Mouse (Mus musculus) ES-CJ7 (cell line): Measurements from ENCODE around the gene Olfr76.
"Not testable (repeated sequence)": the region's sequence is repeated elsewhere in the genome, so short reads cannot be mapped to it uniquely, and the experiment has no call there.

Source experiments
- DNase-seq: peaks from one replicate; pipeline ENCODE4 v3.0.0; 2011; ENCODE audit warnings: low read depth, low spot score

Gene Olfr76

GRCm38 (mm10) chr19:12123103-12123502, at the start of gene Olfr76:
Gene Olfr76 (minus strand): TSS chr19:12123203.
- DNase-seq, result no peak

DNA sequence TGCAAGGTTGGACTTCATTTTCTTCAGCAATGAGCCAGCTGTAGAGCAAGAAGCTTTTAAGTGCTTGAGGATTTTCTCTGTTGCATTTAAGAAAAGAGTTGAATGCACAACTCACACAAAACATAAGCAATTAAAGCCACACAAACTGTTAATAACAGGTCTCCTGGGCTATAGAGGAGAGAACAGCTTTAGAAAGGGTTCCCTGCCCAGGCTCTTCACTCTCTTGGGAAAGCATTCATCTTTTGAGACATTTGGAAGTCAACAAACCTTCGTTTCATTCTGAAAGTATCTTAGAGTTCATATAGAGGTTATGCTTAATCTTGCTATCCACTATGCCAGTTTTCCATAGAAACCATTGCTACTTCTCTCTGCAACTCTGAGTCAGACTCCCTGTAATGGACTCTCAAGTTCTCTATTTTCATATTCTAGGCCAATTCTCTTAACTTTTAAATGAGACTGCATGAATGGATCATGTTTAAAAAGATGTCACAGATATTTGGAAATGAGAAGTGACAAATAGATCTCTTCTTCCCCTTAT, 47.1 kb upstream of the Olfr76 start, which contains the start of gene Olfr1555-ps1:
Gene Olfr1555-ps1, minus strand, starts transcription at position 51 of the 538 bp plus-strand sequence.
- not testable (repeated sequence) for DNase-seq

DNA sequence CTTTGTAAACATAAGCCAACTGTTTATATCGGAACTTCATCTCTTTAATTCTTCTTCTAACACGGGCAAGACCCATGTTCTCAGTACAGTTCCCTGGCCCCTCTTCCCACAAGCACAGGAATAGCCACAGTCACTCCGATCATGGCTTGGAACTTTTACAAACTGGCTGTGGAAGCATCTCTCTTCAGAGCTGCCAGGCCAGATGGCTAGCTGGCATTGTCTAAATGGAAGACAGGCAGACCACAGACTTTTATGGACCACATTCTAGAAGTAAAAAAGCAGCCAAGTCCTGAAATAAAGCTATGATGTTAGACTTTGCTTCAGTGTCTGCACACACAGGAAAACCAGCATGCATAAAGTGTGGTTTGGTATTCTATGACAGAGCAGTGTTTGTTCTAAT, 22.4 kb upstream of the Olfr76 start:
- no peak for DNase-seq

DNA sequence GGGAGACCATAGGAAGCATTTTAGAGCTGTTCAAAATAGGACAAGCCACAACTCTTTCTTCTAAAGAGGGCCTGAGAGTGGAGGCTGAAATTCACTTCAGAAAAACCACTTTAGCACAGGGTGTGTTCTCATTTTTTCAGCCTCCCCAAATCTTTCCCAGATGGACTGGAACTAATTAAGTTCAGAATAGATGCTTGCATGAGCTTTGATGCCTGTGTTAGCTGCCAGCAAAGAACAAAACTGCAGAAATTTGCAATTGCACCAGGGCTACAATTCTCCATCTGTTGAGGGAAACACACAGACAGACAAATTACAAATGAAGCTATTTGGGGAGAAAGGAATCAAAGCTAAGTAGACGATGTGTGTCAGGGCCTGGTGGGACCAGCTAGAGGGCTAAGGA, 20.4 kb upstream of the Olfr76 start:
- no peak for DNase-seq

GRCm38 (mm10) chr19:12134289-12134688, 11.3 kb upstream of the Olfr76 start:
- DNase-seq, result peak; percentile 47

- no peak for DNase-seq
These were observed 6.5 kb downstream of the Olfr76 start for GRCm38 (mm10) chr19:12116464-12116863.

GRCm38 (mm10) chr19:12115797-12116196, 7.2 kb downstream of the Olfr76 start, which contains the start of gene Olfr1428:
Gene Olfr1428 (minus strand): TSS chr19:12115897.
- no peak for DNase-seq

DNA sequence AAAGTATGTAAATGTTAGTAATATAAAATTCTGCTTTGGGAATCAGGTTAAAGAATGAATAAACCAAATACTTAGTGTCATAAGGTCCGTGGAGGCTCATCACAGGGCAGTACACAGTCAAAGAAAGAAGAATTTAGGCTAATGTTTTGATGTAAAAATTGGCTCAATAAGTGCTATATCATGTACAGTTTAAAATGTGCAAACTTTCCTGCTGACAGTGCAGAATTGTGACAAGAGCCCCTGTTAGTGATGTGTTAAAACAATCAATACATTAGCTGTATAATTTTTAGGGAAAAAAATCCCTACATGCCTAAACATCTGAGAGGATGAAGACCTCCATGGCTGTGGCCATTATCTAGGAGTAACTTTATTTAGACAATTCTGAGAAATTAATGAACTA, 9.2 kb downstream of the Olfr76 start:
- DNase-seq, result no peak

DNA sequence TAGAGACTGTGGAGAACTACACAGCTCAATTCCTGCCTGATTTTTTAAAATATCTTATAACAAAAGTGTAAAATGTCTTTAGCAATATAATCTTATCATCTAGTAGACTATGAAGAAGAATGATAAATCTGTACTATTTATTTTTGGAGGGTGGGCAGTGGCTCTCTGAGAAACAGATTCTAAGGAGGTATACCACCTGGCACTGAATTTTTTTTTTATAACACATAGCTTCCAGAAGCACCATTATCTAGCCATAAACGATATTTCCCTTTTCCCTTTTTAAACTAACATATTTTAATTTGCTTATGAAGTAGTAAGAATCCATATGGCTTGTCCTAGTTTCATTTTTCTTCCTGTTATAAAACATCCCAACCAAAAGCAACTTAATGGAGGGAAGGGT, 18.5 kb downstream of the Olfr76 start:
- DNase-seq, result no peak

DNA sequence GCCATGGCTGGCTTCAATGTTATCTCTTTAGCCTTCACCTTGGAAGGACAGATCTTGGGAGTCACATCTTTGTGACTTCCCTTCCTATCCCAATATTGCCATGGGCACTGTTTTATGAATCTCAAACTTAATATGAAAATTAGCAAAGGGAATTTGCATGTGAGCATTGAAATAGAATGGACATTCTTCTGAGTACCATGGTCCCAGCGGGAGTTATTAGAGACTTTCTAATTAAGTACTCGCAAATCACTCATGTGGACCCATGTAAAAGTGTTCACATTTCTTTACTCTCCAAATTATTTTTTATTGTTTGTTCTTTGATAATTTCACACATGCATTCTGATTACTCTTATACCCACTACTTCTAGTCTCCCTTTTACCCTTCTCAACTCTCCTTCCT, 19.8 kb downstream of the Olfr76 start, which contains the start of gene Olfr1427:
Gene Olfr1427, minus strand, starts transcription at position 101 of the 400 bp plus-strand sequence.
- no peak for DNase-seq

DNA sequence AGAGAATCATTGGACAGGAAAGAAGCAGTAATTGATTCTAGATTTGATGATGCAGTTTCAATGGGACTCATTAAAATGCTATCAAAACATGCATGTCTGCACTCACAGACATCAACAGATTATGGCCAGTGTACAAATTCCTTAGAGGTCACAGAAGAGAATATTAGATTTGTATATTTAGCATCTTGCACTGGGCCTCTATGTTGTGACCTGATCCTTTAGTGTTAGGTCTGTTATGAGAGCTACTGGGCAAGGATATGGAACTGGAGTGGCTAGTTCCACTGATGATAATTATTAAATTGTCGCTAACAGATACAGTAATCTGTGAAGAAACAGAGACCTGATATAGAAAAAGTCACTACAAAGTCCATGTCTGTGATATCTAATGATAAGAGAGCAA, 31.1 kb downstream of the Olfr76 start, which contains the start of gene Olfr1426:
Gene Olfr1426, minus strand, starts transcription at position 101 of the 400 bp plus-strand sequence.
- DNase-seq, result no peak

DNA sequence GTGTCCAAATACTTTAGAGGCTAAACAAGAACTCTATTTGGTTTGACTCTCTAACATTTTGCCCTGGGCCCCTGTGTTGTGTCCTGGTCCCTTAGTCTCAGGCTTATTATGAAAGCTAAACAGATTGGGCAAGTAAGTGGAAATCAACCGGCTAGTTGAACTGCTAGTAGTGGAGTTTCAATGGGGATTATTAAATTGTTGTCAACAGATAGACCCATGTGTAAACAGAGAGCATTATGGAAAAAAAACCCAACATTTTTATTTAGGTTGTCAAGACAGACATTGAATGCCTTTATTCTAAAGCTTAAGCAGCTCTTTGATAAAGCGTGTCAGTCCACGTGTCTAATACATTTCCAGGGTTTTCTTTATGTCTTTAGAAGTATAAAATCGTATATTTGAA, 45.4 kb downstream of the Olfr76 start, which contains the start of gene Olfr1425:
Gene Olfr1425, minus strand, starts transcription at position 101 of the 400 bp plus-strand sequence.
- DNase-seq, result not testable (repeated sequence)

DNA sequence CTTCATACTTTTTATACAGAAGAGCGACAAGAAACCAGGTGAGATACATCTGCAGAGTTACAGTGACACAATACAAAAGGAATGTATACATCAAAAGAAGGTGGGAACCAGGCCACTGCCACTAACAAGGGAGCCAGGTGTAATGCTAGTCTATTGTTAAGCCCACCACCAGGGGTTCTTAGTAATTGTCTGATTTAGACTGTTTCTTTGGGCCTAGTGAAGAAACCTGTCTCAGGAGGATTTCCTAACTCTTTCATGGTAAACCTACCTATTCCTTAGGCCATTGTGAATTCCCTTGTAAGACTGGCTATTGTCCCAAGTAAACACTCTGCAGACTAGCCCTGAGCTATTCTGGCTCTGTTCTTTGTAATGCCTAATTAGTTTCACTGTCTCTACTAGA, 53.5 kb downstream of the Olfr76 start:
- peak; percentile 86 for DNase-seq
